Mouse (Mus musculus) cerebral cortex, adult 2 months (tissue): ENCODE results near the gene Acot5.

Source experiments
- WGBS: fragments of 180-500 bp; shearing (Covaris S2); methylation state at CpG from one replicate; pipeline ENCODE4 v1.1.7; 2018; 5-methylcytosine and 5-hydroxymethylcytosine counted together

Gene Acot5

DNA sequence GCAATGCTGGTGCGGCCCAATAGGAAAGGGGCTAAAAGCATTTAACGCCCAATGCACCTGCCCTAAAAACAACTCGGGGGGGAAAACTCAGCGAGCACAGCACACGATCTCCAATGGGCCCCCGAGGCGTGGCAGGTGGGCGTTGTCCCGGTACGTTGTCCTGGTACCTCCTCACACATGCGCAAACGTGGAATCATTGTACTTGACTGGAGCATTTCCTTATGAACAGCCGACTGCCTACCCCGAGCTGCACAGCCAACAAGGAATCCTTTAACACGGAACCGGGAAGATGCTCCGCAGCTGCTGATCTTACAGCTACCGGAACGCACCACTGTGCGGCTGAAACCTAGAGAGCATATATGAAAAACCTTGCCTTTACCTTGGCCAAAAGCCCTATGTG lies 6.8 kb upstream of the Acot5 start:
- 93% methylated on average over 20 of the region's 20 CpGs for WGBS

DNA sequence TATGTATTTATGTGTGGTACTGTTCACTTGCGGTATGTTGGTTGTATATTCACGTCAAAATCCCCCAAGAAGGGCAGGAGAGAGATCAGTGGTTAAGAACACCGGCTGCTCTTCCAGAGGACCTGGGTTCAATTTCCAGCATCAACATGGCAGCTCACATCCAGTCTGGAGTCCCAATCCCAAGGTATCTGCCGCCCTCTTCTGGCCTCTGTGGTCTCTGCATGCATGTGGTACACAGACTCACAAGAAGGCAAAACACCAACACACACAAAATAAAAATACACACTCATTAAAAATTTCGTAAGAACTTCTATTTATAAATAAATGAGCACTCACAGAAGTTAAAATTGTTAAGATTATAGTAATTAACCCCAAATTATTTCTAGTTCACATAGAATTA lies 5.9 kb upstream of the Acot5 start:
- 72% methylated on average over 5 of the region's 5 CpGs for WGBS

DNA sequence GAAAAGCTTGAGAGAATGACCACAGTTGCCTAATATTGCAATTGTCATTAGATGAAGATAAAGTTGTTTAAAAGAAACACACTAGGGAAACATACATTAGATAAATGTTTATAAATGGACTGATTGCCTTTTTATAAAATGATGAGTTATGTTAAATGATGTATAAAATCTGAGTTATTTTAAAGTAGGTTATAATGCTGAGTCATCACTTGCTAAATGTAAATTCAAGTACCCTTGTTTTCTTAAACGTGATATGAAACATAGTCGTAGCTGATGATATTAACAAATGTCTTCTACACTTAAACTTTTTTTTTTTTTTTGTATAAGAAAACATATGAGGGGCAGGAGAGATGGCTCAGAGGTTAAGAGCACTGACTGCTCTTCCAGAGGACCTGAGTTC lies 5.3 kb upstream of the Acot5 start:
- 78% methylated on average over 2 of the region's 2 CpGs for WGBS

DNA sequence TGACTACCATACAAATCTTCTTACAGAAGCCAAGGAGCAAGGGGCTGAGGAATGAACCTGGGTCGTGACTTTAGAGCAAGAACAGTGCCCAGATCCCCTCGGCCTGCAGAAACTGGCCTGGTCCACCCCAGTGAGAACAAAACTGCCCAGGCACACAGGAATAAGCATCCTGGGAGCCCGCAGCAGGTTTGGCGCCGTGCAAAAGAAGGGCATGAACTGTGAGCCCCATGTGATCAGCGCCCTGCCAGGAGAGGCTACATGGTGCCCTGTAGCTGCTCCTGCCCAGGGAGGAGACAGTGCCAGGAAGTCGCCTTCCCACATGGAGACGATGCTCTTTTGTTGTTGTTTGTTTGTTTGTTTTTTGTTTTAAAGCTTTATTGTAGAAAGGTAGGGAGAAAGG lies 4.5 kb upstream of the Acot5 start:
- 79% methylated on average over 8 of the region's 8 CpGs for WGBS

DNA sequence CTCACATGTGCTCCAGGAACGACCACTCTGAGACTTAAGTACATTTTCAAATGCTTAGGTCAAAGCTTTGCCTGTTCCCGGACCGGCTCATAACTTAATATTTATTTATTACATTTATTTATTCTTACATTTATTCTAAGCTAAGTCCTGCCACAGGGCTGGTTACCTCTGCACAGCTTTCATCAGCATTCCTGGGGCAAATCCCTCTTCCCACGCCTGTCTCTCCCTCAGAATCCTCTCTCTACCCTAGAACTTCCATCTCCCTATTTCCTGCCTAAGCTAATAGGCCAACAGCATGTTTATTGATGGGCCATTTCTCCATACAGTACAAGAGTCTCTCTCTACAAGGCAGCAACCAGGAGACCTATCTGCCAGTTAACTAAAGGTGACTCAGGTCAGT lies 1.4 kb upstream of the Acot5 start:
- WGBS = 93% methylated on average over 4 of the region's 4 CpGs

DNA sequence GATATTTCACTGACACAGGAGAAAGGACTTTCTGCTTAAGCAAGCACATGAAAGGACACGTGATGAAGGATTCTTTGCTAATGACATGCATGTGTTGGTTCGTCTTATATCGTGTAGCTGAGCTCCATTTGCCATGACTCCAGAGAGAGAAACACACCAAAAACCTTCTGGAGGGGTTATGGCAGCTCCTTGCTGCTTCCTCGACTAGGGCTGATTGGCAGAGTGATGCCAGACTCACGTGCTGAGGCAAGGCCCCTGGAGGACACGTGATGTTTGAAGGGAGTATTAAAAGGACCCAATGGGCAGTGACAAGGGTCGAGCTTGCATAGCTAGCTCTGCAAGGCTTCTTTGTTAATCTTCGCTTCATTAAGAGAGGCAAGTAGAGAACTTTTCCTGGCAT lies 829 bp upstream of the Acot5 start:
- WGBS = 78% methylated on average over 8 of the region's 8 CpGs

DNA sequence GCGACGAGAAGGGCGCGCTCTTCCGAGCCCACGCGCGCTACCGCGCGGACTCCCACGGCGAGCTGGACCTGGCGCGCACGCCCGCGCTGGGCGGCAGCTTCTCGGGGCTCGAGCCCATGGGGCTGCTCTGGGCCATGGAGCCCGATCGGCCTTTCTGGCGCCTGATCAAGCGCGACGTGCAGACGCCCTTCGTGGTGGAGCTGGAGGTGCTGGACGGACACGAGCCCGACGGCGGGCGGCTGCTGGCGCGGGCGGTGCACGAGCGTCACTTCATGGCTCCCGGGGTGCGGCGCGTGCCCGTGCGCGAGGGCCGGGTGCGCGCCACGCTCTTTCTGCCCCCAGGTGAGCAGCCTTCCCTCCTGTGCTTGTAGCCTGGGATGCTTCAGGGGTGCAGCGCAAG lies 457 bp downstream of the Acot5 start:
- WGBS = 3% methylated on average over 40 of the region's 52 CpGs

DNA sequence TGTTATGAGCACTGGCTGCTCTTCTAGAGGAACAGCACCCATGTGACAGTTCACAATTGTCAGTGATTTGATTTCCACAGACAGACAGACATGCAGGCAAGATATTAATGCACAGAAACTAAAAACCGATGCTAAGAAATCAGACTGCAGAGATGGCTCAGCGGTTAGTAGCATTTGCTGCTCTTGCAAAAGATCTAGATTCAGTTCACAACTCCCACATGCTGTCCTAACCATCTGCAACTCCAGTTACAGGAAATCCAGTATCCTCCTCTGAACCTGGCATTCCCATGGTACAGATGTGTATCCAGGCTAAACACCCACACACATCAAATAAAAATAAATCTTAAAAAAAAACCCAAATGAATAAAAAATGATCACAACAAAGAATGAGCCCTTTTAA lies 2.6 kb downstream of the Acot5 start:
- WGBS = 51% methylated on average over 2 of the region's 2 CpGs

DNA sequence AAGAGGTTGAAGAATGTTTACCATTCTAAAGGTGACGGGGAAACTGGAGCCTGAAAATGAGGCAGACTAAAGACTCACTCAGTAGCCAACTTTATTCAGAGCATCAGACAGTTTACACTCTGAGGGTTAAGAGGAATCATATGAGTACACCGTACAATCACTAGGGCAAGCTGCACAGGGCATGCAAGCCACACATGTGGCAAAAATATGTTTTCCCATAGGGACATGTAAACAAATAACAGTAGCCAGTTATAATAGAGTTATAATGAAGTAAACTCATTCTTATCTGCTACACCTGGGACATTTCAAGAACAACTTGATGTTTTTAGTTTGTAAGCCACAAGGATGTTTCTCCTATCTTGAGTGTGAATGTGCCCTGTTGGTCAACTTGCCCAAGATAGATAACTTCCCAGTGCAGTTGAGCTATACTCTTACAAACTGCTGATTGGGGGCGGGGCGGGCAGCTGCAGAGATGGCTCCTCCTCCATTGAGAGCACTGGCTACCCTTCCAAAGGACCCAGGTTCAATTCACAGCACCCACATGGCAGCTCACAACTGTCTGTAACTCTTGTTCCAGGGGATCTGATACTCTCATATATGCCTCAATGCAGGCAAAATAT lies 8.4 kb downstream of the Acot5 start:
- WGBS = 90% methylated on average over 4 of the region's 4 CpGs

DNA sequence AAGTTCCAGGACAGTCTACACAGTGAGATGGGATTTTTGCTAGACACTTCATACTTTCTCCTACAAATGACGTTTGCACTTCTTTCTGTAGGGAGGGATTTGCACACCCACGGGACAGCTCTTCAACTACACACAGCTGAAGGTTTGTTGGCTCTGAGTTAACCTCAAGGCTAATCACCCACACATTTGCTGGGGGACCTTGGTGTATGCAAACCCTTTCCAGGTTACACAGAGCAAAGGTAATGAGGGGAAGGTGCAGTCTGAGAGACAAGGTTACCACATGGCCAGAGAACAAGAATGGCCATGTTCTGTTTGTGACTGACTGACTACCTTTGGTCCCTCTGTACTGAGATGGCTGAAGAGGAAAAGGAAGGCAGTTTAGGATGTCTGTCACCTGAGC lies 14.7 kb downstream of the Acot5 start:
- WGBS = 86% methylated on average over 2 of the region's 2 CpGs

DNA sequence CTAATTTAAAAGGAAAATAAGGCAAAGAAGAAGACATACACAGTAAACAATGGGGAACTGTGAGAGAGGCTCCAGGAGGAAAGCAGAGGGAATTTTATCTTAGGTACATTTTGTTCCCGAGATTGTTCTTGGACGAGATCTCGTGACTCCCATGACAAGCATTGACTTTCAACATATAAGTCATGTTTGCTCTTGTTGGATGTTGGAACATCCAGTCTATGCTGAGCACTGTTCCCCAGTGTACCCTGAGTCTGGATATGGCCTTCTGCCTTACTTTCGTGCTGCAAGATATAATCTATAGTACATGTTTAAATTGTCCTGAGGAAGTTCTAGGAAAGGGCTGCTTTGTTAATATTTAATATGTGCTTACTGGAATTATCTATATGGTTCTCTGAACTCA lies 15.5 kb downstream of the Acot5 start:
- 89% methylated on average over 4 of the region's 4 CpGs for WGBS

DNA sequence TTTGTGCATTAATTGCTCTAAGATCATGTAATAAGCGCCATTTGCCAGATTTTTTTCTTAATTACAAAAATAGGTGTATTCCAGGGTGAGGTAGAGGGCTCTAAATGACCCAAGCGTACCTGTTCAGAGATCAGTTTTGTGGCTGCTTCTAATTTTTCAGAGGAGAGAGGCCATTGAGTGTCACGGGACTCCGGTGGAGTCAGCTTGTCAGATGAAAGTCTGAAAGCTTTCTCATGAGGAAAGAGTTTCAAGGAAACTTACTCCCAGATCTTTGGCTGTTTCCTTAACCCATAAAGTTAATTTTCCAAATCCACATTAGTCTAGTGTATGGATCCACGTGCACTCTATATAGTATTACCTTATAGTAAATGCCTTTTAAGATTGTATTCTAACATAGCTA lies 25.5 kb downstream of the Acot5 start:
- WGBS = 90% methylated on average over 5 of the region's 5 CpGs

DNA sequence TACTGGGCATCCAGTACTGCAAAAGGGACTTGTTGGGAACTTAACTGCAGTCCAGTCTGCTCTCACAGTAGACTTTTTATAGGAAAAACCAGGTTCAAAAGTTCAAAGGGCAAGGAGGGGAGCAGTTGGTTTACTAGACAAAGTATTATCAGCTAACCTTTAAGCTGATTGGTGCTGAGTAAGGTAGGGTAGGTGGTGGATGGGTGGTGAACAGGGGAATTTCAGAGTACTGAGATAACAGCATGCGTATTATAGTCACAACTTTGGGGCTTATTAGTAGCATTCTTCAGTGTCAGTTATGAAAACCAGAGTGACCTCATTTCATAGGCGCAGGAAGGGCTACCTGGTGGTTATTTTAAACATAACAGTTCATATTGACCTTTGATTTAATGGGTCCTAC lies 30.5 kb downstream of the Acot5 start:
- 97% methylated on average over 2 of the region's 2 CpGs for WGBS

DNA sequence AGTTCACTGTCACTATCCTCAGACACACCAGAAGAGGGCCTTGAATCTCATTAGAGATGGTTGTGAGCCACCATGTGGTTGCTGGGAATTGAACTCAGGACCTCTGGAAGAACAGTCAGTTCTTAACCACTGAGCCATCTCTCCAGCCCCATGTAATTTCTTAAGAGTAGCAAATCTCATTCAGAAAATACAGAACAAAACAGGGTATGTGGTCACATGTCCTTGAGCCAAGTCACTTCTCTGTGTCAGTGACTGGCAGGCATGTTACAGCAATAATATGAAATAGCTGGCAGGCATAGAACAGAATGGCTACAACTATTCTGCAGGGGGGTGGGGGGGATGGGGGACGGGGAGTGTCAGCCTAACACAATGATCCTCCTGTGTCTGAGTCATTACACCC lies 30.9 kb downstream of the Acot5 start:
- WGBS = 17% methylated on average over 1 of the region's 1 CpGs

DNA sequence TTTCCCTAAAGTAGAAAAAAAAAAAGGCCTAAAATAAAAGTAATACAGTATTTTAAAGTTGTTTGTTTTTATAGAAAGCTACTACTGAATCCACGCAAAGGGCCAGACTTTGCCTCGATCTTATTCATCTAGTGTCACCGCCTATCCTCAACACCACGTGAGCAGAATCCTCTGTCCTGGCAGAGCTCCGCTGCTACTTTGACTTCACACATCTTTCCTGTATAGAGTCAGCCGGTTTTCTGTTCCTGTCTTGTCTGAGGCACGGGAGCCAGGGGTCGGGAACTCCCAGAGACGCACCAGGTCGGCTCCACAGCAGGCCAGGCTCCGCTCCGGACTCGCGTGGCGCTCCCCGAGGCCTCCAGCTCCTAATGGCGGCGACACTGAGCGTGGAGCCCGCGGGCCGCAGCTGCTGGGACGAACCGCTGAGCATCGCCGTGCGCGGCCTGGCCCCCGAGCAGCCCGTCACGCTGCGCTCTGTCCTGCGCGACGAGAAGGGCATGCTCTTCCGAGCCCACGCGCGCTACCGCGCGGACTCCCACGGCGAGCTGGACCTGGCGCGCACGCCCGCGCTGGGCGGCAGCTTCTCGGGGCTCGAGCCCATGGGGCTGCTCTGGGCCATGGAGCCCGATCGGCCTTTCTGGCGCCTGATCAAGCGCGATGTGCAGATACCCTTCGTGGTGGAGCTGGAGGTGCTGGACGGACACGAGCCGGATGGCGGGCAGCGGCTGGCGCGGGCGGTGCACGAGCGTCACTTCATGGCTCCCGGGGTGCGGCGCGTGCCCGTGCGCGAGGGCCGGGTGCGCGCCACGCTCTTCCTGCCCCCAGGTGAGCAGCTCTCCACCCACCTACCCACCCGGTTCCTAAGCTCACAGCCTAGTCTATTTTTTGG lies 31.7 kb downstream of the Acot5 start, which contains the start of gene Acot6:
TSS of gene Acot6 (plus strand) at position 51 of the 889 bp plus-strand sequence.
- WGBS = under 1% methylated on average over 77 of the region's 80 CpGs

DNA sequence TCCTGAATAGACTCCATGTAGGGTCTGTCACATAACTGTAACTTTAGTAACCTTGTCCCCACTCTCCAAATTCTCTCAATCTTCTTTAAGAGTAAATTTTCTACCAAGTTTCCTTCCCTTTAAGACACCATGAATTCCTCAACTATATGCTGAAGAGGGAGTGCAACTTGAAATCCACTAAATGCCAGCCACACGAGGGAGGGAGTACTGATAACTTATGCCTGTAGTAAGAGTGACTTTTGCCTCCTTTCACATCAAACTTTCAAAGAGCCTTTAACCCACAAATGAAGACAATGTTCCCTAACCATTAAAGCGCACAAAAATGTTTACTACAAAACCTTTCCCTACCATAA lies 32.3 kb downstream of the Acot5 start:
- 53% methylated on average over 2 of the region's 2 CpGs for WGBS

DNA sequence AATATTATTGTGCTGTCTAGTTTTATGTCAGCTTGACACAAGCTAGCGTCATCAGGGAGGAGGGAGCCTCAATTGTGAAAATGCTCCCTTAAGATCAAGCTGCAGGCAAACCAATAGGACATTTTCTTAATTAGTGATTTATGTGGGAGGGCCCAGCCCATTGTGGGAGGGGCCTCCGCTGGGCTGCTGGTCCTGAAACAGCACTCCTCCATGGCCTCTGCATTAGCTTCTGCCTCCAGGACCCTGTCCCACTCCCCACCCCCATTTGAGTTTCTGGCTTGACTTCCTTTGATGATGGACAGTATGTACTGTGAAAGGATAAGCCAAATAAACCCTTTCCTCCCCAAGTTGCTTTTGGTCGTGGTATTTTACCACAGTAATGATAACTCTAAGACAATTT lies 37.9 kb downstream of the Acot5 start:
- WGBS = 86% methylated on average over 3 of the region's 3 CpGs

DNA sequence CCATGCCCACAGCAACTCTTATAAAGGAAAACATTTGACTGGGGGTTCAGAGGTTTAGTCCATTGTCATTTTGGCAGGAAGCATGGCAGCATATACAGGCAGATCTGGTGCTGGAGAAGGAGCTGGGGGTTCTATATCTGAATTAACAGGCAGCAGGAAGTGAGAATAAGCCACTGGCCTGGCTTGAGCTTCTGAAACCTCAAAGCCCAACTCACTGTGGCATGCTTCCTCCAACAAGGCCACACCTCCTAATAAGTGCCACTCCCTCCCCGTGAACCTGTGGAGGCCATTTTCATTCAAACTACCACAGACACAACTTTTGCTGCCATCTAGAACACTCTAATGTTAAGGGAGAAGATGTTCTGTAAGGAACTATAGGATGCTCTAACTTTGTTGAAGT lies 38.6 kb downstream of the Acot5 start:
- 63% methylated on average over 1 of the region's 1 CpGs for WGBS

DNA sequence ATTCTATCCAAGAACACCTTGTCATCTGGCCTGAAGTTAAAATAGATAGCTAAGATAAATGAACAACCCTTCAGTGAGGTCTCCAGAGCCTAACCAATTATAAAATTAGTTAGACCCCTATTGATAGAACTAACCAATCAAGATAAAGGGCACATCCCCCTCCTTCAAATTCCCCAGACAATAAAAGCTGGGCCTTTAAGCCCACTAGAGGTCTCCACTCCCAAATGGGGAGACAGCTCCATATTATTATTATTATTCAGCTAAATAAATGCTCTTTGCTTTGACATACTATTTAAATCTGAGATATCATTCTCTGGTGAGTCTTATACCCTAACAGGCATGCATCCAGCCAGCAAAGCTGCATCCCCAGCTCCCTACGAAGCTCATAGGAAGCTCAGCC lies 40.8 kb downstream of the Acot5 start:
- WGBS = 84% methylated on average over 1 of the region's 1 CpGs

DNA sequence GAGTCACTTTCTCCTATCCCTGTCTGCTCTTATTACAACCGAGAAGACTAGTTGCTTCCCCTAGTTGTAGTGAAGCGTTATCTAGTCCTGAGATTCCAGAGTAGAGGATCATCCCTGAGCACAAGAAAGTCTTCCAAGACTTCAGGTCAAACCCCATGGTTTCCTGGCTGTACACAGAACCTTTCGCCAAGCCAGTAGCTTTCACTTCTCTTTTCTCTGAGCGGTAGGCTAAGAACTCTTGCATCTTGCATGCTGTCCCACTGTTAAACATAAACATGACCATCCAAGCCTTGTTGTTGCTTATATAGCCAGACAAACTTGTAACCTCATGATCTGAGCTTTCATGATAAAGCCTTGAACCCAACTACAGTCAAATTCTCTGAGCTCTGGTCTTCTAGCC lies 41.7 kb downstream of the Acot5 start:
- 91% methylated on average over 4 of the region's 4 CpGs for WGBS

DNA sequence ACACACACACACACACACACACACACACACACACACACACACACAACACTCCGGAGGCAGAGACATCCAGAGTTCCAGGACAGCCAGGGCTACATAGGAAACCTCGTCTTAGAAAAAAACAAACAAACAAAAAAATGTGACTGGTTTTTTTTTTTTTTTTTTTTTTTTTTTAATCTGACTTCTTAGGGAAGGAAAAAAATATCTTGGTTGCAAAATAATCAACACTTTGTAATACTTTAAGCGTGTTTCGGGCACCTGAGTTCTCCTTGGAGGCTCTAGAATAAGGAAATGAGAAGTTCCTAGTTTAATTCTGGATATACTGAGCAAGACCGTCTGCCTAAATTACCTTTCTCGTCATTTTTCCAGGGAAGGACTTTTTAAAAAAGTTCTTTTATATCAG lies 44.6 kb downstream of the Acot5 start:
- WGBS = 26% methylated on average over 6 of the region's 6 CpGs

DNA sequence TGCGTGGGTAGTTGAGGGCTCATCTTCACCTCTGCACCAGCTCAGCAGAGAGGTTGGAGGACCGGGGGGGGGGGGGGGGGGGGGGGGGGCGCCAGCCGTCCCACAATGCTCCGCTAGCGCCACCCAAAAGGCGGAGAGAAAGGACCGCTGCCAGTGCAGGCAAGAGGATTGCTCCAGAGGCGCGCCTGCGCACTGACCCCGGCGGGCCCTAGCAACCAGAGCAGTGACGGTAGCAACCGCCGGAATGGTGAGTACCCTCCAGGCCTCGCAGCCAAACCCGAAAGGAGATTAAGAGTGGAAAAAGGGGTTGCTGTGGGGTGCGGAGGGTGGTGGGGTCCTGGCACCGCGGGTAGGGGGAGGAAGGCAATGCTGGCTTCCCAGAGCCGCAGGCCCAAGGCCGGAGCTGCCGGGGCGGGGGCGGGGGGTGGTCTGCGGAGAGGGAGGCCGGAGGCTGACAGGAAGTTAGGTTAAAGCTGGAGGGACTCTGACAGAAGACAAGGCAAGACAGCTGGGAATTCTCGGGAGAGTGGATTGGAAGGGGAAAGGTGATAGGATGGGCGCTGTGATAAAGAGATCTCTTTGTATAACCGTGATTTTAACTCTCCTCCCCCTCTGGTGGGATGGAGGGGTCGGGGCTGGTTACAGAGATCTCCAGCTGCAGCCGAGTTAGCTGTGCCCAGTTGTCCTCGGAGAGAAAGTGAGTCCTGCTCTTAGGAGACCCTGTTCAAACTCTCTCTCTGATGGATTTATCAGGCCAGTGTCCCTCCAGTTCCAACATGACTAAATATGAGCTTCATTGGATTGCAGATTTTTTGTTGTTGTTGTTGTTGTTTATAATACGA lies 45.2 kb downstream of the Acot5 start, which contains the start of gene Dnal1:
TSS of gene Dnal1 (plus strand) at position 214 of the 842 bp plus-strand sequence.
- 2% methylated on average over 32 of the region's 35 CpGs for WGBS

DNA sequence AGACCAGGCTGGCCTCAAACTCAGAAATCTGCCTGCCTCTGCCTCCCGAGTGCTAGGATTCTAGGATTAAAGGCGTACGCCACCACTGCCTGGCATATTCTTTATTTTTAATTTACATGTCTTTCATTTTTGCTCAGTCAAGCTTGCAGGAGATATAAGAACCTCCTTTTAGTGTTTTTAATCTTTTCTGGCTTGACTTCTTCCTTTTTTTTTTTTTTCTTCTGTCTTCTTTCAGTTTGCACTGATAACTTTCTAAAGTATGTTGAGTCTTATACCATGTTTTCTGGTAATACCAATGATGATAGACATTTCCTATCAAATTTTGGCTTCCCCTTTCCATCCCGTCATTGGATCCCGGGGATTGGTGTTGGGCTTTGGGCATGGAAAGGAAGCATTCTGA lies 50.5 kb downstream of the Acot5 start:
- WGBS = 96% methylated on average over 5 of the region's 5 CpGs
